In genomic region chr11:105507972-105508659, GRCm38 (mm10) we compare ENCODE assay signal across 10 mouse cellular contexts. TPM values are rescaled to one million over a fixed set of nuclear protein-coding genes. Genes with fewer than 3 reads are reported as not detected.
DNase-seq lines count a peak whose midpoint lies in the region; ATAC-seq and TF ChIP-seq lines count a peak whose summit lies in the region.
"Had no signal": no experiment of that assay in that cellular context is flagged by ENCODE, and none has a peak within 500 bp of the region (broad histone marks: within the 10 kb centered on the region; RNA-seq: fewer than 3 reads in every experiment).

No protein-coding gene starts in this region.

- H3K27ac ChIP-seq in kidney, postnatal 0 days: no peak overlapping the region
- peak overlapping the region; percentile 71 for H3K27ac ChIP-seq in forebrain, embryonic 11.5 days (ENCODE audit: low read depth, low read length)
- peak overlapping the region; percentile 6; the same call in 1 of the 2 replicates for H3K27ac ChIP-seq in neural tube, embryonic 12.5 days

- peaks cover 12% of the 10 kb centered on the region for H3K4me1 ChIP-seq in kidney, postnatal 0 days (replicated peaks; ENCODE audit: insufficient read depth, low read length)
- H3K4me1 ChIP-seq in forebrain, embryonic 11.5 days (replicated peaks; ENCODE audit: control insufficient read depth, insufficient read depth, low read length): peaks cover 20% of the 10 kb centered on the region
- peaks cover 30% of the 10 kb centered on the region for H3K4me1 ChIP-seq in neural tube, embryonic 12.5 days

- no peaks in the 10 kb centered on the region for H3K36me3 ChIP-seq in kidney, postnatal 0 days (ENCODE audit: insufficient read depth, low read length)
- no peaks in the 10 kb centered on the region for H3K36me3 ChIP-seq in forebrain, embryonic 11.5 days (ENCODE audit: control insufficient read depth, insufficient read depth, low read length)
- no peaks in the 10 kb centered on the region for H3K36me3 ChIP-seq in neural tube, embryonic 12.5 days

- no peak overlapping the region for H3K4me3 ChIP-seq in kidney, postnatal 0 days (replicated peaks; ENCODE audit: low read depth, low read length)
- H3K4me3 ChIP-seq in forebrain, embryonic 11.5 days (ENCODE audit: low read depth, low read length): no peak overlapping the region
- H3K4me3 ChIP-seq in neural tube, embryonic 12.5 days: no peak overlapping the region

- no peak for TF ChIP-seq CTCF in kidney, postnatal 0 days (IDR thresholded peaks at IDR 0.05; ENCODE audit: low read depth)

- intact Hi-C loops in gastrocnemius, postnatal 36 days (cut with DNase I): no loop called here

- H3K4me2 ChIP-seq in kidney, postnatal 0 days (ENCODE audit: low read length): no peak overlapping the region
- peak overlapping the region; percentile 35 for H3K4me2 ChIP-seq in forebrain, embryonic 11.5 days (ENCODE audit: low read depth, low read length, severe bottlenecking)
- peak overlapping the region; percentile 47 for H3K4me2 ChIP-seq in neural tube, embryonic 12.5 days (replicated peaks)

- peak; percentile 37 for DNase-seq in kidney, postnatal 0 days (ENCODE audit: low spot score)
- no peak for DNase-seq in kidney, postnatal 14 days
- peak; percentile 65 for DNase-seq in forebrain, embryonic 11.5 days (ENCODE audit: low spot score)
- DNase-seq in layer of hippocampus, adult 8-10 months (ENCODE audit: low spot score in 2 of 2): peak; percentile 52 to 65
- no peak for DNase-seq in liver
- no peak for DNase-seq in gastrocnemius, postnatal 36 days

- H3K9me3 ChIP-seq in kidney, postnatal 0 days (replicated peaks; ENCODE audit: low read length): no peaks in the 10 kb centered on the region
- no peaks in the 10 kb centered on the region for H3K9me3 ChIP-seq in forebrain, embryonic 11.5 days (ENCODE audit: control insufficient read depth, low read length)
- no peaks in the 10 kb centered on the region for H3K9me3 ChIP-seq in neural tube, embryonic 12.5 days

- no peak for ATAC-seq in kidney, postnatal 0 days (replicated peaks; ENCODE audit: low FRiP score, low read depth)
- ATAC-seq in forebrain, embryonic 11.5 days (replicated peaks; ENCODE audit: low FRiP score): peak; percentile 94
- ATAC-seq in neural tube, embryonic 12.5 days (ENCODE audit: low FRiP score, low read depth): peak; percentile 91
- no peak for ATAC-seq in megakaryocyte progenitor cell, adult 5-6 weeks (replicated peaks; ENCODE audit: poor library complexity)

- H3K9ac ChIP-seq in kidney, postnatal 0 days (ENCODE audit: low read depth, low read length): no peak overlapping the region
- H3K9ac ChIP-seq in forebrain, embryonic 11.5 days (ENCODE audit: low read length): no peak overlapping the region
- H3K9ac ChIP-seq in neural tube, embryonic 12.5 days: no peak overlapping the region

- WGBS in kidney, postnatal 0 days: 3% methylated on average over 6 of the region's 6 CpGs
- WGBS in forebrain, embryonic 11.5 days: 1% methylated on average over 6 of the region's 6 CpGs
- WGBS in neural tube, embryonic 12.5 days: under 1% methylated on average over 6 of the region's 6 CpGs

- H3K27me3 ChIP-seq in kidney, postnatal 0 days (ENCODE audit: insufficient read depth, low read length): no peaks in the 10 kb centered on the region
- H3K27me3 ChIP-seq in forebrain, embryonic 11.5 days (ENCODE audit: control insufficient read depth, insufficient read depth, low read length): no peaks in the 10 kb centered on the region
- no peaks in the 10 kb centered on the region for H3K27me3 ChIP-seq in neural tube, embryonic 12.5 days (replicated peaks)

RNA-seq across cellular contexts. Expression of gene March10, which starts 51.6 kb away (rescaled TPM):
- polyA plus RNA-seq in kidney, postnatal 0 days (2015; fragmentation: Nextera tagmentation; extraction: Ambion mirVana): 0.83 and 1.2 TPM in 2 replicates
- polyA plus RNA-seq in forebrain, embryonic 11.5 days (2014; fragmentation: Nextera tagmentation; extraction: Ambion mirVana): 0.55 TPM in 1 of 2 replicates, not detected in the other
- total RNA-seq in layer of hippocampus, adult 8-10 months (2022): 1 to 10 TPM in 1 of 4 experiments, under 1 TPM in 3; 0.27 to 1.3 (median 0.91) TPM
- 0.15 and 0.17 TPM in 2 replicates for polyA plus RNA-seq in neural tube, embryonic 12.5 days (2016; fragmentation: Nextera tagmentation; extraction: Ambion mirVana)
- not detected in 2 replicates for total RNA-seq in megakaryocyte progenitor cell, adult 5-6 weeks (2015)
- not detected in 2 replicates for total RNA-seq in megakaryocyte progenitor cell, adult 5-6 weeks (2017)
- total RNA-seq in gastrocnemius, postnatal 36 days (2021): not detected
- total RNA-seq: liver, adult 2 months; MEL had no signal
- polyA plus RNA-seq: liver, adult 2 months had no signal

Comparison
In these comparisons a context has a peak if more than half of its experiments do, and no peak if none do; other contexts are left out.
1. DNase-seq: peak in kidney, postnatal 0 days (single experiment), forebrain, embryonic 11.5 days (single experiment) and layer of hippocampus, adult 8-10 months (2 of 2); none in kidney, postnatal 14 days (single experiment), liver (single experiment) and gastrocnemius, postnatal 36 days (0 of 2).
2. ATAC-seq: peak in forebrain, embryonic 11.5 days (single experiment) and neural tube, embryonic 12.5 days (single experiment); none in kidney, postnatal 0 days (single experiment) and megakaryocyte progenitor cell, adult 5-6 weeks (single experiment).